Mouse (Mus musculus) heart, adult 2 months (tissue): ENCODE data around the gene Erg. TPM values are rescaled to one million over a fixed set of nuclear protein-coding genes. Genes with fewer than 3 reads are reported as not detected.

Source experiments
- DNase-seq, 2 experiments: peaks; one replicate each; pipeline ENCODE4 v3.0.0; 2021
- H3K27ac ChIP-seq: fragments of 200-600 bp; 2 replicates; pipeline ENCODE4 v1.8.1; 2022
- H3K27me3 ChIP-seq: fragments of 200-500 bp; 2 replicates; pipeline ENCODE4 v1.6.1; 2012; ENCODE audit warnings: mild to moderate bottlenecking, low read length, inconsistent platforms, mixed read lengths; ENCODE audit not compliant: control insufficient read depth, insufficient read depth
- H3K36me3 ChIP-seq: fragments of 200-500 bp; 2 replicates; pipeline ENCODE4 v1.6.1; 2012; ENCODE audit warnings: low read length, inconsistent platforms; ENCODE audit not compliant: control insufficient read depth, insufficient read depth
- H3K4me1 ChIP-seq: fragments of 200-500 bp; 2 replicates; pipeline ENCODE4 v1.6.1; 2011; ENCODE audit warnings: low read length; ENCODE audit not compliant: control insufficient read depth, insufficient read depth
- H3K4me3 ChIP-seq: fragments of 200-600 bp; 2 replicates; pipeline ENCODE4 v1.8.1; 2022
- H3K79me2 ChIP-seq: fragments of 200-500 bp; replicated peaks from 2 replicates; pipeline ENCODE4 v1.6.1; 2012; ENCODE audit warnings: mild to moderate bottlenecking, inconsistent platforms, low read length, moderate library complexity, mixed read lengths; ENCODE audit not compliant: control insufficient read depth, insufficient read depth
- H3K9ac ChIP-seq: fragments of 200-500 bp; 2 replicates; pipeline ENCODE4 v1.6.1; 2012; ENCODE audit warnings: low read depth, mild to moderate bottlenecking, control low read depth, inconsistent platforms, low read length, mixed read lengths
- CTCF ChIP-seq: fragments of 200-600 bp; IDR thresholded peaks from 2 replicates; pipeline ENCODE4 v1.8.1; 2022; ENCODE audit warnings: antibody characterized with exemption, mild to moderate bottlenecking, moderate library complexity
- EP300 ChIP-seq: fragments of 200-500 bp; IDR thresholded peaks from 2 replicates; pipeline ENCODE4 v1.6.1; 2011; ENCODE audit warnings: low read depth, low read length, control low read depth; ENCODE audit not compliant: insufficient read depth
- POLR2A ChIP-seq: fragments of 200-500 bp; IDR thresholded peaks from 2 replicates; pipeline ENCODE4 v1.6.1; 2011; ENCODE audit warnings: mild to moderate bottlenecking, low read depth, low read length, control low read depth; ENCODE audit not compliant: insufficient read depth
- WGBS: fragments of 180-500 bp; shearing (Covaris S2); methylation state at CpG from one replicate; pipeline ENCODE4 v1.1.7; 2018; 5-methylcytosine and 5-hydroxymethylcytosine counted together
- intact Hi-C: fragments of 180-260 bp; cut with DNase I; formaldehyde crosslinking; loops from one replicate; pipeline ENCODE4 v1.15.1; 2025
- polyA plus RNA-seq: library from polyadenylated mRNA; depleted of rRNA; stranded (reverse); fragments of >200 nt; gene quantifications from 2 replicates; pipeline ENCODE4 v1.2.3, GENCODE M21; 2012
- total RNA-seq, 2 experiments: library from RNA; stranded (reverse); gene quantifications; 2 replicates each; pipeline ENCODE4 v1.2.3; 2021

The Erg gene
- total and polyA plus RNA-seq, 3 experiments, result 19.8 to 26.6 (median 22.1) TPM

DNA sequence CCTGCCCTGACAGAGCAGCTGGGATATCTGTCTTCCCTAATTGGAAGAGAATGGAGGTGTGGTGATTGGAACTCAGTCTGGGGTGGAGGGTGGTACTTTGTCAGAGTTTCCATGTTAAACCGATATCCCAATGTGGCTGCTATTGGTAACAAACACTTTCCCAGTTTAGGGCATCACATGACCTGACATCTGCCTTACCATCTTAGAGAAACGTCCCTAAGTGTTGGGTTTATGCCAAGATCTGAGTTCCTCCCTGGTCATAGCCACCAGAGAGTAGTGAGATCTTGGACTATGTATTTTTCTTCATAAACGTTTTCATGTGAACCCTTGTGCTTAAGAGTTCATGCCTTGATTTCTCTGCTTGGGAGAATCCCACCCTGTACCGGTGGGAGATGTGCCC is 144.4 kb downstream of the Erg start:
- Histone ChIP-seq H3K36me3 (peaks cover 4% of the 10 kb centered on the region), H3K79me2 (no peaks in the 10 kb centered on the region; the same call in 1 of the 2 replicates), H3K4me1 (peaks cover 33% of the 10 kb centered on the region), H3K27ac (peak overlapping the region; percentile 90), H3K9ac (no peak overlapping the region), H3K4me3 (no peak overlapping the region), H3K27me3 (no peaks in the 10 kb centered on the region)
- WGBS, result 34% methylated on average over 4 of the region's 4 CpGs
- no peak for DNase-seq
- intact Hi-C loops, result no loop called here
- TF ChIP-seq EP300, result 0 out of 2 replicates have a peak, but pooled peaks have one; percentile 19
- no peak for TF ChIP-seq CTCF
- TF ChIP-seq POLR2A, result 0 out of 2 replicates have a peak, but pooled peaks have one; percentile 5

DNA sequence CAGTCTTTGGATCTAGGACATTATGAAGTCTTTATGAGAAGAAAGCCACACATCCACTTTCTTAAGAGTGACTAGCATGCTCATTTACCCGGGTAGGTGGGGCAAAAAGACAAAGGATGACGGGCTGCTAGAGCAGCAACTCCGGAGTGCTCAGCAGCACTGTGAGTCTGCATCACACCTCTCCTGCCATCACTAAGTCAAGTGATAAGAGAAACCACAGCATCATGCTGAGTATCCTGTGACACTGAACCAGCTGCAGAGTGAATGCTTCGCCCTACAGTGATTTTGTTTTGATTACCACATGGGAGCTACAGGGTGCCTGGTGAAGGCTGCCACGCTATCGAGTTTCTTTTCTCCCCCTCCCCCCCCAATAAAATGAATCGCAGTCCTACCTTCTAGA is 145.2 kb downstream of the Erg start:
- 44% methylated on average over 7 of the region's 7 CpGs for WGBS
- H3K4me1 ChIP-seq, result peaks cover 36% of the 10 kb centered on the region
- no peaks in the 10 kb centered on the region; the same call in 1 of the 2 replicates for H3K79me2 ChIP-seq
- intact Hi-C loops, result no loop called here
- TF ChIP-seq POLR2A, result no peak
- no peak for TF ChIP-seq CTCF
- TF ChIP-seq EP300, result no peak
- peak overlapping the region; percentile 90 for H3K27ac ChIP-seq
- peaks cover 4% of the 10 kb centered on the region for H3K36me3 ChIP-seq
- no peaks in the 10 kb centered on the region for H3K27me3 ChIP-seq
- H3K4me3 ChIP-seq, result no peak overlapping the region
- no peak overlapping the region for H3K9ac ChIP-seq
- no peak for DNase-seq

DNA sequence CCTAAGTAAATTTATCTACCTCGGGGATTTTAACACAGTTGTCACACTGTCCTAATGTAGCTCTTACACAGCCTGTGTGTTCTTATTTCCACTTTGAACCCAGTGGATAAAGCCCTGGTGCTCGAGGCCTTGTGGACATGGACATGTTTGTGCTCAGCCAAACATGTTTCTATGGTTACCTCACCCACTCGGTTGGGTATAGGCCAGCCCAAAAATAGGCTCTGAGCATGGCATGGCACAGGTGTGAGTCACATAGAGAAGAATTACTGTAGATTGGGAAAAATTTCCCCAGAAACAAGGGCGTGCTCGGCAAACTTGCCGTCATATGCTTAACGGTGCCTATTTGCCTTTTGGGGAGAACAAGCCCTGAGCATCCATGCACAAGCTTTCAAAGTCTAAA is 146.1 kb downstream of the Erg start:
- Histone ChIP-seq H3K79me2 (no peaks in the 10 kb centered on the region; the same call in 1 of the 2 replicates), H3K27ac (peak overlapping the region; percentile 90), H3K4me1 (peaks cover 36% of the 10 kb centered on the region), H3K36me3 (peaks cover 3% of the 10 kb centered on the region), H3K4me3 (peak overlapping the region; percentile 19; the same call in 1 of the 2 replicates), H3K9ac (no peak overlapping the region), H3K27me3 (no peaks in the 10 kb centered on the region)
- DNase-seq, result no peak
- 38% methylated on average over 7 of the region's 7 CpGs for WGBS
- no peak for TF ChIP-seq CTCF
- TF ChIP-seq EP300, result no peak
- no peak for TF ChIP-seq POLR2A
- intact Hi-C loops, result no loop called here

DNA sequence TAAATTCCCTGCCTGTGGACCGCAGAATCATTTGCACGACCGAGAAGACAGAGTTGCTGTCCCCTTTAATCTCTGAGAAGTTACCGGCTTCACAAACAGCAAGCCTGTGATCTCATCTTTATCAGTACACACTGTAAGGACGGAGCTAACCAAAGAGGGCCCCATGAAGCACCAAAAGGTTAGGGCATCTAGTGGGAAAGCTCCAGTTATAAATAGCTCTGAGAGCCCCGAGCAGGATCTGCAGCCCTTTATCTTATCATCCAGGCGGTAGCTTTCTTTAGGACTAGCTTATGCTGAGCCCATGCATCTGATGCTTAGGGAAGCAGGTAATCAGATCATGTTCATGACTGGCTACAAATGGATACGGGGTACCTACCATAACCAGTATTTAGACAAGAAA is 146.6 kb downstream of the Erg start:
- intact Hi-C loops, result loop anchor here (1.0 to 10.0 kb wide), 4 partner anchors 10 to 315 kb away; no protein-coding TSS in a partner anchor
- peak overlapping the region; percentile 90 for H3K27ac ChIP-seq
- peak overlapping the region; percentile 12 for H3K9ac ChIP-seq
- no peaks in the 10 kb centered on the region for H3K27me3 ChIP-seq
- no peak for TF ChIP-seq POLR2A
- DNase-seq, result no peak
- peaks cover 36% of the 10 kb centered on the region for H3K4me1 ChIP-seq
- 3% methylated on average over 8 of the region's 8 CpGs for WGBS
- H3K4me3 ChIP-seq, result peak overlapping the region; percentile 19; the same call in 1 of the 2 replicates
- peaks cover 3% of the 10 kb centered on the region for H3K36me3 ChIP-seq
- no peaks in the 10 kb centered on the region; the same call in 1 of the 2 replicates for H3K79me2 ChIP-seq

DNA sequence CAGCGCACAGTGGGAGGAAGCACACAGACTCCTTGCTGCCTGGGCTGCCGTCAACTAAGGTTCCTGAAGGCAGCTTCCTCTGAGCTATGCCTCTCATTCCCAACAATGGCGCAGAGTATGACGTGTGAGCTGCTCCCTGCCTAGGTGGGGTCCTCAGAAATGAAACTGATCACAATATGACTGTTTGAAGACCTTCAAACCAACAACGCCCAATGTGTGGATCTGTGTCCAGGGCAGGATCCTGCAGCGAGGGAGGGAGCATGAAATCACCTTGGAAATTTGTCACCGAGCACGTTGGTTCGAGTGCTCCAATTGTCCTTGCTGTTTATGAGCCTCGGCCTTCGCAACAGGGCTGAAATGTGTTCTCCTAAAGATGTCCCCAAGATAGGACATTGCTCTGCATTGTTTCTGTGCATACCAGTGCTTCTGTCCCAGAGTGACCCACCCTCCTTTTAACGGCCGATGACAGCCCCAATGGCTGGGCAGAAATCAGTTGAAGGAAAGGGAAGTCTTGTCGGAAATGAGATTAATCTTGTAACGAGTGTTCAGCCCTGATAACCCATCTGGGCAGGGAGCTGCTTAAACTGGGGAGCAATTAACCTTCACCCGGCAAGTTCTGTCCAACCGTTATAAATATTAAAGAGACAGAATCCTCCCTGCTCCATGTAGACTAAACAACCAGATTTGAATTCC is 147.4 kb downstream of the Erg start:
- DNase-seq, result peak; percentile 57 to 75
- Histone ChIP-seq H3K27ac (peak overlapping the region; percentile 90), H3K4me1 (peaks cover 33% of the 10 kb centered on the region), H3K79me2 (no peaks in the 10 kb centered on the region; the same call in 1 of the 2 replicates), H3K9ac (peak overlapping the region; percentile 12), H3K36me3 (peaks cover 3% of the 10 kb centered on the region), H3K27me3 (no peaks in the 10 kb centered on the region), H3K4me3 (no peak overlapping the region; the same call in 1 of the 2 replicates)
- 31% methylated on average over 17 of the region's 17 CpGs for WGBS
- intact Hi-C loops, result loop anchor here (1.0 to 10.0 kb wide), 4 partner anchors 10 to 316 kb away; no protein-coding TSS in a partner anchor
- peak; percentile 98; the same call in 1 of the 2 replicates for TF ChIP-seq EP300
- TF ChIP-seq POLR2A, result peak; percentile 74; the same call in 1 of the 2 replicates
- TF ChIP-seq CTCF, result no peak

DNA sequence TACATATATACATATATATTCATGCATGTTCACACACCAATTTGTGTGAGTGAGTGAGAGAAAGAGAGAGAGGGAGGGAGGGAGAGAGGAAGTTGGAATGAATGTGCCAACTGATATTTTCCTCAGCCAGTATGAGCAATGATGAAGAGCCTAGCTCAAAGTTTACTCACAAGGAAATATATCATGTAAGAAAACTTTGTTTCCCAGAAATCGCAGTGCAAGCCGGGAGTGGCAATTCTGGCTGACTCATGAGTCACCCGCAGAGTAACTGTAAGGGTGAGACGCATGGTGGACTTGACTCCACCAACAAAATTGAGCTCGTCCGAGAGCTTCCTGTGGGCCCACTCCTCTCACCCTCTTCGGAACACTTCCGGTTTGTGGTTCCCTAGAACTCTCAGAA is 149.8 kb downstream of the Erg start:
- Histone ChIP-seq H3K36me3 (no peaks in the 10 kb centered on the region; the same call in 1 of the 2 replicates), H3K9ac (no peak overlapping the region), H3K27me3 (no peaks in the 10 kb centered on the region), H3K27ac (peak overlapping the region; percentile 10), H3K79me2 (no peaks in the 10 kb centered on the region; the same call in 1 of the 2 replicates), H3K4me1 (peaks cover 35% of the 10 kb centered on the region), H3K4me3 (no peak overlapping the region)
- intact Hi-C loops, result loop anchor here (5.0 to 10.0 kb wide), 2 partner anchors 34 to 318 kb away; no protein-coding TSS in a partner anchor
- DNase-seq, result no peak
- no peak for TF ChIP-seq CTCF
- no peak for TF ChIP-seq EP300
- no peak for TF ChIP-seq POLR2A
- WGBS, result 42% methylated on average over 8 of the region's 8 CpGs
